Mouse (Mus musculus) olfactory bulb, adult 2 months (tissue): ENCODE measurements around the gene Pla2g2c.

Experiments used
- CTCF ChIP-seq: fragments of 200-500 bp; IDR thresholded peaks from 2 replicates; pipeline ENCODE4 v1.5.1; 2012; ENCODE audit warnings: low read depth, mild to moderate bottlenecking, low read length, moderate library complexity; ENCODE audit not compliant: insufficient read depth
- POLR2A ChIP-seq: fragments of 200-500 bp; IDR thresholded peaks from 2 replicates; pipeline ENCODE4 v1.6.1; 2012; ENCODE audit warnings: mild to moderate bottlenecking, low read depth, low read length, moderate library complexity; ENCODE audit not compliant: insufficient read depth

GRCm38 (mm10) chr4:138786141-138786540 lies 61.5 kb downstream of the Pla2g2c start:
- TF ChIP-seq POLR2A (no peak), CTCF (no peak)
